Mouse (Mus musculus) ovary, postnatal 10 days (tissue): Measurements from ENCODE around the gene Ess2.
"Not testable (repeated sequence)": the region's sequence is repeated elsewhere in the genome, so short reads cannot be mapped to it uniquely, and the experiment has no call there.

Experiments used
- DNase-seq: peaks from one replicate; pipeline ENCODE4 v3.0.0; 2022; ENCODE audit warnings: low spot score

Ess2 gene

GRCm38 (mm10) chr16:17911052-17911595, at the start of gene Ess2:
TSS of gene Ess2 (minus strand) at chr16:17911348.
- DNase-seq: peak; percentile 64

GRCm38 (mm10) chr16:17956052-17956638, 45.0 kb upstream of the Ess2 start:
- not testable (repeated sequence) for DNase-seq

GRCm38 (mm10) chr16:17951618-17952017, 40.5 kb upstream of the Ess2 start:
- DNase-seq: no peak

- DNase-seq: no peak
Measured at GRCm38 (mm10) chr16:17950068-17950467, 38.9 kb upstream of the Ess2 start.

- DNase-seq: no peak
Measured at GRCm38 (mm10) chr16:17949421-17949877, 38.3 kb upstream of the Ess2 start.

GRCm38 (mm10) chr16:17945081-17945831, 34.1 kb upstream of the Ess2 start:
- no peak for DNase-seq

GRCm38 (mm10) chr16:17943466-17943865, 32.3 kb upstream of the Ess2 start:
- no peak for DNase-seq

GRCm38 (mm10) chr16:17939255-17939751, 28.2 kb upstream of the Ess2 start:
- no peak for DNase-seq

- DNase-seq: no peak
Measured at GRCm38 (mm10) chr16:17938821-17939220, 27.7 kb upstream of the Ess2 start.

GRCm38 (mm10) chr16:17938187-17938586, 27.0 kb upstream of the Ess2 start:
- no peak for DNase-seq

GRCm38 (mm10) chr16:17936776-17937175, 25.6 kb upstream of the Ess2 start:
- no peak for DNase-seq

- DNase-seq: no peak
Measured at GRCm38 (mm10) chr16:17934445-17934910, 23.3 kb upstream of the Ess2 start.

- no peak for DNase-seq
Measured at GRCm38 (mm10) chr16:17933594-17934444, 22.7 kb upstream of the Ess2 start.

GRCm38 (mm10) chr16:17931906-17932460, 20.8 kb upstream of the Ess2 start:
- no peak for DNase-seq

- DNase-seq: no peak
Measured at GRCm38 (mm10) chr16:17929631-17930030, 18.5 kb upstream of the Ess2 start.

- no peak for DNase-seq
Measured at GRCm38 (mm10) chr16:17929211-17929610, 18.1 kb upstream of the Ess2 start.

GRCm38 (mm10) chr16:17928627-17929104, 17.5 kb upstream of the Ess2 start:
- peak; percentile 45 for DNase-seq

GRCm38 (mm10) chr16:17928087-17928580, 17.0 kb upstream of the Ess2 start, which contains the start of gene Slc25a1:
TSS of gene Slc25a1 (minus strand) at chr16:17928219.
- peak; percentile 60 for DNase-seq

GRCm38 (mm10) chr16:17927351-17928082, 16.4 kb upstream of the Ess2 start:
- DNase-seq: peak; percentile 40

GRCm38 (mm10) chr16:17922163-17922538, 11.0 kb upstream of the Ess2 start:
- DNase-seq: no peak
